Mouse (Mus musculus) lung, embryonic 16.5 days (tissue): ENCODE measurements around the gene Pln. TPM values are rescaled to one million over a fixed set of nuclear protein-coding genes. Genes with fewer than 3 reads are reported as not detected.

ENCODE experiments used
- ATAC-seq: fragments of 200-750 bp; cut with Nextera tagmentation; 2 replicates; pipeline ENCODE4 v1.8.0; 2017; ENCODE audit warnings: low read depth, mild to moderate bottlenecking, moderate library complexity
- H3K27ac ChIP-seq: fragments of 300-500 bp; sonication (generic); 2 replicates; pipeline ENCODE4 v1.5.1; 2014; ENCODE audit warnings: mild to moderate bottlenecking, control low read depth, low read length
- H3K27me3 ChIP-seq: fragments of 300-500 bp; sonication (generic); 2 replicates; pipeline ENCODE4 v1.6.1; 2014; ENCODE audit warnings: low read depth, low read length, mixed read lengths; ENCODE audit not compliant: control insufficient read depth, insufficient read depth
- H3K36me3 ChIP-seq: fragments of 300-500 bp; sonication (generic); 2 replicates; pipeline ENCODE4 v1.6.1; 2014; ENCODE audit warnings: low read length; ENCODE audit not compliant: control insufficient read depth, insufficient read depth
- H3K4me1 ChIP-seq: fragments of 300-500 bp; sonication (generic); replicated peaks from 2 replicates; pipeline ENCODE4 v1.6.1; 2014; ENCODE audit warnings: low read length, mixed read lengths; ENCODE audit not compliant: control insufficient read depth, insufficient read depth
- H3K4me2 ChIP-seq: fragments of 300-500 bp; sonication (generic); 2 replicates; pipeline ENCODE4 v1.6.1; 2014; ENCODE audit warnings: low read depth, low read length, control low read depth
- H3K4me3 ChIP-seq: fragments of 300-500 bp; sonication (generic); 2 replicates; pipeline ENCODE4 v1.5.1; 2014; ENCODE audit warnings: mild to moderate bottlenecking, low read length, control low read depth
- H3K9ac ChIP-seq: fragments of 300-500 bp; sonication (generic); 2 replicates; pipeline ENCODE4 v1.6.1; 2014; ENCODE audit warnings: low read length, control low read depth
- H3K9me3 ChIP-seq: fragments of 300-500 bp; sonication (generic); 2 replicates; pipeline ENCODE4 v1.6.1; 2016; ENCODE audit warnings: low read length; ENCODE audit not compliant: control insufficient read depth
- WGBS: fragments of 180-500 bp; shearing (Covaris S2); extraction: QIAGEN DNeasy Blood & Tissue Kit; methylation state at CpG from one replicate; pipeline ENCODE4 v1.1.7; 2014; 5-methylcytosine and 5-hydroxymethylcytosine counted together
- polyA plus RNA-seq: library from polyadenylated mRNA; unstranded; fragments of >200 nt; fragmentation: Nextera tagmentation; extraction: Ambion mirVana; gene quantifications from 2 replicates; pipeline ENCODE4 v1.2.1, GENCODE M21; 2015

Pln gene
- polyA plus RNA-seq, 1 experiment from 2014 or later, result 5.2 TPM

GRCm38 (mm10) chr10:53335974-53336373 is 1.5 kb upstream of the Pln start:
- Histone ChIP-seq H3K4me3 (no peak overlapping the region), H3K4me2 (no peak overlapping the region), H3K4me1 (0 out of 2 replicates have a peak, but pooled peaks cover 9% of the 10 kb centered on the region), H3K27me3 (no peaks in the 10 kb centered on the region), H3K9me3 (no peaks in the 10 kb centered on the region), H3K36me3 (no peaks in the 10 kb centered on the region), H3K27ac (no peak overlapping the region), H3K9ac (no peak overlapping the region)
- WGBS, result 76% methylated on average over 3 of the region's 3 CpGs
- ATAC-seq, result no peak

GRCm38 (mm10) chr10:53339045-53339444 is 1.6 kb downstream of the Pln start:
- Histone ChIP-seq H3K9ac (no peak overlapping the region), H3K27ac (no peak overlapping the region), H3K27me3 (no peaks in the 10 kb centered on the region), H3K4me1 (peaks cover 17% of the 10 kb centered on the region), H3K4me3 (no peak overlapping the region), H3K36me3 (no peaks in the 10 kb centered on the region), H3K4me2 (no peak overlapping the region), H3K9me3 (no peaks in the 10 kb centered on the region)
- no peak for ATAC-seq
- 50% methylated on average over 2 of the region's 2 CpGs for WGBS

GRCm38 (mm10) chr10:53341288-53341965 is 4.0 kb downstream of the Pln start:
- Histone ChIP-seq H3K4me3 (no peak overlapping the region), H3K27ac (no peak overlapping the region), H3K4me1 (peaks cover 12% of the 10 kb centered on the region), H3K4me2 (no peak overlapping the region), H3K27me3 (no peaks in the 10 kb centered on the region), H3K9ac (no peak overlapping the region), H3K9me3 (no peaks in the 10 kb centered on the region), H3K36me3 (no peaks in the 10 kb centered on the region)
- WGBS, result 80% methylated on average over 7 of the region's 7 CpGs
- ATAC-seq, result 0 out of 2 replicates have a peak, but pooled peaks have one; percentile 41

- Histone ChIP-seq H3K9me3 (no peaks in the 10 kb centered on the region), H3K4me2 (no peak overlapping the region), H3K4me3 (no peak overlapping the region), H3K4me1 (peaks cover 10% of the 10 kb centered on the region), H3K27ac (no peak overlapping the region), H3K36me3 (no peaks in the 10 kb centered on the region), H3K27me3 (no peaks in the 10 kb centered on the region), H3K9ac (no peak overlapping the region)
- WGBS, result 84% methylated on average over 9 of the region's 9 CpGs
- no peak for ATAC-seq
These were observed 4.8 kb downstream of the Pln start for GRCm38 (mm10) chr10:53342166-53342728.

- Histone ChIP-seq H3K4me3 (no peak overlapping the region), H3K27me3 (no peaks in the 10 kb centered on the region), H3K4me1 (peaks cover 10% of the 10 kb centered on the region), H3K9me3 (no peaks in the 10 kb centered on the region), H3K27ac (no peak overlapping the region), H3K4me2 (peak overlapping the region; percentile 37; the same call in 1 of the 2 replicates), H3K36me3 (no peaks in the 10 kb centered on the region), H3K9ac (no peak overlapping the region)
- WGBS, result 40% methylated on average over 6 of the region's 6 CpGs
- ATAC-seq, result peak; percentile 34; the same call in 1 of the 2 replicates
These were observed 5.9 kb downstream of the Pln start for GRCm38 (mm10) chr10:53343384-53343783.

- Histone ChIP-seq H3K9ac (no peak overlapping the region), H3K4me1 (peaks cover 10% of the 10 kb centered on the region), H3K4me2 (peak overlapping the region; percentile 37), H3K27ac (no peak overlapping the region), H3K9me3 (no peaks in the 10 kb centered on the region), H3K36me3 (no peaks in the 10 kb centered on the region), H3K27me3 (no peaks in the 10 kb centered on the region), H3K4me3 (no peak overlapping the region)
- peak; percentile 56; the same call in 1 of the 2 replicates for ATAC-seq
- WGBS, result 36% methylated on average over 10 of the region's 10 CpGs
These were observed 6.4 kb downstream of the Pln start for GRCm38 (mm10) chr10:53343865-53344264.

- 89% methylated on average over 4 of the region's 4 CpGs for WGBS
- no peaks in the 10 kb centered on the region for H3K9me3 ChIP-seq
- H3K9ac ChIP-seq, result no peak overlapping the region
- no peaks in the 10 kb centered on the region for H3K36me3 ChIP-seq
- no peaks in the 10 kb centered on the region for H3K27me3 ChIP-seq
- peaks cover 10% of the 10 kb centered on the region for H3K4me1 ChIP-seq
- no peak overlapping the region for H3K4me3 ChIP-seq
- no peak overlapping the region for H3K4me2 ChIP-seq
- no peak for ATAC-seq
- H3K27ac ChIP-seq, result no peak overlapping the region
These were observed 8.0 kb downstream of the Pln start for GRCm38 (mm10) chr10:53345508-53345907.

GRCm38 (mm10) chr10:53346506-53346905 is 9.0 kb downstream of the Pln start:
- ATAC-seq, result no peak
- no peaks in the 10 kb centered on the region for H3K9me3 ChIP-seq
- H3K4me2 ChIP-seq, result no peak overlapping the region
- no peak overlapping the region for H3K27ac ChIP-seq
- H3K36me3 ChIP-seq, result no peaks in the 10 kb centered on the region
- WGBS, result 49% methylated on average over 3 of the region's 3 CpGs
- no peak overlapping the region for H3K9ac ChIP-seq
- peaks cover 10% of the 10 kb centered on the region for H3K4me1 ChIP-seq
- no peaks in the 10 kb centered on the region for H3K27me3 ChIP-seq
- H3K4me3 ChIP-seq, result no peak overlapping the region

GRCm38 (mm10) chr10:53346916-53347315 is 9.4 kb downstream of the Pln start:
- Histone ChIP-seq H3K27ac (no peak overlapping the region), H3K4me1 (peaks cover 10% of the 10 kb centered on the region), H3K4me2 (no peak overlapping the region), H3K9me3 (no peaks in the 10 kb centered on the region), H3K9ac (no peak overlapping the region), H3K36me3 (no peaks in the 10 kb centered on the region), H3K27me3 (no peaks in the 10 kb centered on the region), H3K4me3 (no peak overlapping the region)
- ATAC-seq, result no peak
- 81% methylated on average over 5 of the region's 5 CpGs for WGBS
